Mouse (Mus musculus) small intestine, adult 2 months (tissue): ENCODE data around the gene Dnm2.
"Not testable (repeated sequence)": the region's sequence is repeated elsewhere in the genome, so short reads cannot be mapped to it uniquely, and the experiment has no call there.

Source experiments
- CTCF ChIP-seq: fragments of 200-500 bp; IDR thresholded peaks from 2 replicates; pipeline ENCODE4 v1.5.1; 2012; ENCODE audit warnings: low read depth, mild to moderate bottlenecking, control low read depth, inconsistent platforms, low read length, moderate library complexity, mixed read lengths; ENCODE audit not compliant: insufficient replicate concordance, insufficient read length; ENCODE audit errors: extremely low read depth
- POLR2A ChIP-seq: fragments of 200-500 bp; IDR thresholded peaks from 2 replicates; pipeline ENCODE4 v1.6.1; 2012; ENCODE audit warnings: low read depth, mild to moderate bottlenecking, control low read depth, inconsistent platforms, low read length, moderate library complexity

DNA sequence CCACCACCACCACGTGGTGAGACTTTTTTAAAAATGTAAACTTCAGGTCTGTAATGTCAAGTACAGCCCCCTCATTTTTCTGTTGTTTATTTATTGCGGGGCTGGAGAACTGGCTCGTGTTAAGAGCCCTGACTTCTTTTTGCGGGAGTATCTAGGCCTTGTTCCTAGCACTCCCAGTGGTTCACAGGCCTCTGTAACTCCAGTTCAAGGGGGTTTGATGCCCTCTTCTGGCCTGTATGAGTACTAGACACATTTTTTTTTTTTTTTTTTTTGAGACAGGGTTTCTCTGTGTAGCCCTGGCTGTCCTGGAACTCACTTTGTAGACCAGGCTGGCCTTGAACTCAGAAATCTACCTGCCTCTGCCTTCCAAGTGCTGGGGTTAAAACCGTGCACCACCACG is 94.0 kb downstream of the Dnm2 start:
- TF ChIP-seq POLR2A, CTCF: not testable (repeated sequence)
